Mouse (Mus musculus) myocyte (in vitro differentiated cells): Measurements from ENCODE around the gene St6galnac1. TPM values are rescaled to one million over a fixed set of nuclear protein-coding genes. Genes with fewer than 3 reads are reported as not detected.

Source experiments
- H3K27me3 ChIP-seq: one replicate; pipeline ENCODE4 v1.6.1; 2011; ENCODE audit not compliant: control insufficient read depth, insufficient read depth, insufficient read length
- H3K36me3 ChIP-seq: one replicate; pipeline ENCODE4 v1.6.1; 2011; ENCODE audit not compliant: control insufficient read depth, insufficient read depth
- H3K4me2 ChIP-seq: one replicate; pipeline ENCODE4 v1.6.1; 2011; ENCODE audit warnings: low read depth, control low read depth
- H3K4me3 ChIP-seq: one replicate; pipeline ENCODE4 v1.5.1; 2011; ENCODE audit warnings: mild to moderate bottlenecking, control low read depth, moderate library complexity
- H3K79me2 ChIP-seq: one replicate; pipeline ENCODE4 v1.6.1; 2011; ENCODE audit not compliant: control insufficient read depth, insufficient read depth
- H3ac ChIP-seq: one replicate; pipeline ENCODE4 v1.6.1; 2011; ENCODE audit not compliant: control insufficient read depth, insufficient read length
- CEBPB ChIP-seq: IDR thresholded peaks from 2 replicates; pipeline ENCODE4 v1.6.1; 2011; ENCODE audit warnings: mild to moderate bottlenecking, moderate library complexity; ENCODE audit not compliant: poor library complexity, insufficient read depth, severe bottlenecking
- E2F4 ChIP-seq: IDR thresholded peaks from one replicate; pipeline ENCODE4 v1.6.1; 2011; ENCODE audit warnings: mild to moderate bottlenecking, control low read depth, moderate library complexity; ENCODE audit not compliant: insufficient read depth
- MAX ChIP-seq: IDR thresholded peaks from one replicate; pipeline ENCODE4 v1.6.1; 2011; ENCODE audit warnings: low read depth, mild to moderate bottlenecking, control low read depth
- MYOD1 ChIP-seq, 3 experiments: IDR thresholded peaks; one replicate each; pipeline ENCODE4 v1.6.1; 2011; ENCODE audit warnings: control low read depth in 2 of 3, low read depth in 2 of 3, mild to moderate bottlenecking in 2 of 3, moderate library complexity in 1 of 3; ENCODE audit not compliant: insufficient read length in 2 of 3, control insufficient read depth in 1 of 3
- MYOG ChIP-seq, 3 experiments: IDR thresholded peaks; one replicate each; pipeline ENCODE4 v1.6.1; 2011; ENCODE audit warnings: control low read depth in 2 of 3, low read depth in 2 of 3, mild to moderate bottlenecking in 2 of 3; ENCODE audit not compliant: insufficient read length in 2 of 3, control insufficient read depth in 1 of 3, insufficient read depth in 1 of 3
- POLR2A ChIP-seq: IDR thresholded peaks from one replicate; pipeline ENCODE4 v1.6.1; 2011; ENCODE audit warnings: low read depth, mild to moderate bottlenecking, control low read depth, moderate library complexity; ENCODE audit not compliant: insufficient read length
- POLR2AphosphoS2 ChIP-seq: IDR thresholded peaks from one replicate; pipeline ENCODE4 v1.6.1; 2011; ENCODE audit warnings: low read depth, control low read depth; ENCODE audit not compliant: insufficient read length
- REST ChIP-seq: IDR thresholded peaks from one replicate; pipeline ENCODE4 v1.6.1; 2011; ENCODE audit warnings: mild to moderate bottlenecking, control low read depth, moderate library complexity; ENCODE audit not compliant: insufficient read depth, insufficient read length
- SRF ChIP-seq: IDR thresholded peaks from one replicate; pipeline ENCODE4 v1.6.1; 2011; ENCODE audit warnings: low read depth; ENCODE audit not compliant: control insufficient read depth, insufficient read length
- TCF12 ChIP-seq: IDR thresholded peaks from one replicate; pipeline ENCODE4 v1.6.1; 2011; ENCODE audit warnings: mild to moderate bottlenecking, control low read depth; ENCODE audit not compliant: poor library complexity, insufficient read depth, severe bottlenecking
- TCF3 ChIP-seq: IDR thresholded peaks from one replicate; pipeline ENCODE4 v1.6.1; 2011; ENCODE audit warnings: low read depth, control low read depth; ENCODE audit not compliant: insufficient read length
- USF1 ChIP-seq: IDR thresholded peaks from one replicate; pipeline ENCODE4 v1.6.1; 2011; ENCODE audit warnings: low read depth, mild to moderate bottlenecking, control low read depth, moderate library complexity
- polyA plus RNA-seq: library from polyadenylated mRNA; unstranded; fragments of >200 nt; fragmentation: generic; extraction: Trizol; gene quantifications from one replicate; pipeline ENCODE4 v1.2.1, GENCODE M21; 2012; ENCODE audit warnings: missing spikeins

St6galnac1 gene
- polyA plus RNA-seq, 1 experiment: not detected

DNA sequence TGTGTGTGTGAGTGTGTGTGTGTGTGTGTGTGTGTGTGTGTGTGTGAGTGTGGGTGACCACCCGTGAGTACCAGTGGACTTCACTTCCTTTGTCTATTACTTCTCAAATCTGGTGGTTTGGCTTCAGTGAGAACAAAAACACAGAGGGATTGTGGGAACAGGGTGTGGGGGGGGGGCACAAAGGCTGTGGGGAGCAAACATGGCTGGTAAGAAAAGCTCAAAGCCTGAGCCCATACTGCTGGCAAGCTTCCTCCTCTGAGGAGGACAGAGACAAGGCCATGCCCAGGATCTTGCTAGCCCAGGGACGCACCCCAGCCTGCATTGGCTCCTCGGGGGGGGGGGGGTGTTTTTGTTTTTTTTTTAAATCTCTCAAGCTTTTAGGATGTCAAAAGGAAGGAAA lies 32.2 kb upstream of the St6galnac1 start:
- H3K36me3 ChIP-seq: peaks cover 11% of the 10 kb centered on the region
- H3K27me3 ChIP-seq: no peaks in the 10 kb centered on the region
- TF ChIP-seq USF1 (no peak), POLR2A (no peak), MYOD1 (IDR thresholded peaks at IDR 0.05; ENCODE audit: control insufficient read depth in 1 of 3, insufficient read length in 2 of 3, low read depth in 2 of 3) (no peak), TCF3 (no peak), REST (no peak), CEBPB (no peak), E2F4 (no peak), SRF (no peak), TCF12 (no peak), MYOG (IDR thresholded peaks at IDR 0.05; ENCODE audit: control insufficient read depth in 1 of 3, insufficient read depth in 1 of 3, insufficient read length in 2 of 3, low read depth in 2 of 3) (no peak), MAX (no peak), POLR2AphosphoS2 (no peak)

DNA sequence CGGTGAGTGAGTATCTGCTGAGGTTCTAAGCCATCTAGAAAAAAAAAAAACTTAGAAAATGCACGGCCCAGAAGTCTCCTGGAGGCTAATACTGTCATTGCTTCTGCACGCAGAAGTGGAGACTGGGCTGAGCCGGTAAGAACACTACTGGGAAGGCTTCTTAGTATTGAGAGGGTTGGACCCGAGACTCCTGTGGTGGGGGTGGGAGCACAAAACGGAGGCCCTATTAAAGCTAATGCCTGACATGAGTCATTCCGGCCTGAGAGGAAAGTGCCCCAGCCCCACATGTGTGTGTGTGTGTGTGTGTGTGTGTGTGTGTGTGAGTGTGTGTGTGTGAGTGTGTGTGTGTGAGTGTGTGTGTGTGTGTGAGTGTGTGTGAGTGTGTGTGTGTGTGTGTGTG lies 31.8 kb upstream of the St6galnac1 start:
- H3ac ChIP-seq: no peak overlapping the region
- H3K79me2 ChIP-seq: no peaks in the 10 kb centered on the region
- peaks cover 11% of the 10 kb centered on the region for H3K36me3 ChIP-seq
- no peaks in the 10 kb centered on the region for H3K27me3 ChIP-seq
- no peak for TF ChIP-seq POLR2A
- no peak for TF ChIP-seq MYOG (IDR thresholded peaks at IDR 0.05; ENCODE audit: control insufficient read depth in 1 of 3, insufficient read depth in 1 of 3, insufficient read length in 2 of 3, low read depth in 2 of 3)
- TF ChIP-seq CEBPB: no peak
- TF ChIP-seq POLR2AphosphoS2: no peak
- TF ChIP-seq TCF12: no peak
- no peak for TF ChIP-seq E2F4
- TF ChIP-seq SRF: no peak
- TF ChIP-seq TCF3: no peak
- TF ChIP-seq USF1: no peak
- TF ChIP-seq MYOD1 (IDR thresholded peaks at IDR 0.05; ENCODE audit: control insufficient read depth in 1 of 3, insufficient read length in 2 of 3, low read depth in 2 of 3): no peak
- TF ChIP-seq MAX: no peak
- no peak for TF ChIP-seq REST
- H3K4me3 ChIP-seq: no peak overlapping the region
- peak overlapping the region; percentile 3 for H3K4me2 ChIP-seq

More for the DNA sequence above, 32.2 kb upstream of the St6galnac1 start:
- peak overlapping the region; percentile 3 for H3K4me2 ChIP-seq
- no peak overlapping the region for H3ac ChIP-seq
- no peaks in the 10 kb centered on the region for H3K79me2 ChIP-seq
- H3K4me3 ChIP-seq: no peak overlapping the region

DNA sequence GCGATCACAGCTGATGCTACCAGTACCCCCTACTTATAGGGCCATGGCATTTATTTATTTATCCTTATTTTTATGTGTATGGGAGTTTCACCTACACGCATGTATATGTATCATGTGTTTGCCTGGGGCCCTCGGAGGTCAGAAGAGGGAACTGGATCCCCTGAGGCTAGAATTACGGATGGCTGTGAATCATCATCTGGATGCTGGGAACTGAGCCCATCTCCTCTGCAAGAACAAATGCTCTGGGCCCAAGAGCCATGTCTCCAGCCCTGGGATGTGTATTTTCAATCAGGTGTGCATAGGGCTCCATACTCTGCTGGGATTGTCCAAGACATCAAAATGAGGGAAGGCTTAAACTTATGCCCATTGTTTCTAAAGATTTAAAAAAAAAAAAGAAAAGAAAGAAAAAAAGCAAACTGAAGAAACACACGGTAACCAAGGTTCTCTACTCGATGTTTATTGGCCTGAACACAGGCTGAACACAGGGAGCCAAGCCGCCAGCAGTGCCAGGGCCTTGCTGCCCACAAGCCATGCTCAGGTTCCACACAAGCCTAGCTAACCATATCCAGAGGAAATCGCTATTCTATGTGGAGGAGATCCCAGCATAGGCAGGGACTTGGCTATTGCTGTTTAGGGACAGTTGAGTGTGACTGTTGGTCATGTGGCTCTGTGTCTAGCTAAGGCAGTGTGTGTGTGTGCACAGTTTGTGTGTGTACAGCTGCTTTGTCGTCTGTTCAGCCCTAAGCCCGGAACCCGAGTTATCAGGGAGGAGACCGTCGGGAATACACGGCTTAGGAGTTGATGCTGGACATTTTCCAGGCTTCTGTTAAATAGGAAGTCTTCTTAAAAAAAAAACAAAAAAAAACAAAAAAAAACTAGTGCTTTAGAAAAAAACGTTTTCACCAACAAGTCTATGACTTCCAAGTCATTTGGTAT lies 31.1 kb upstream of the St6galnac1 start:
- no peaks in the 10 kb centered on the region for H3K27me3 ChIP-seq
- peaks cover 11% of the 10 kb centered on the region for H3K36me3 ChIP-seq
- no peak overlapping the region for H3K4me3 ChIP-seq
- TF ChIP-seq MAX (no peak), CEBPB (no peak), MYOD1 (IDR thresholded peaks at IDR 0.05; ENCODE audit: control insufficient read depth in 1 of 3, insufficient read length in 2 of 3, low read depth in 2 of 3) (peak in 1 of 3 experiments; percentile 3), SRF (no peak), POLR2AphosphoS2 (peak; percentile 34)
- peak overlapping the region; percentile 18 for H3K4me2 ChIP-seq
- H3K79me2 ChIP-seq: no peaks in the 10 kb centered on the region
- H3ac ChIP-seq: no peak overlapping the region

- Histone ChIP-seq H3K4me3 (no peak overlapping the region), H3K36me3 (no peaks in the 10 kb centered on the region), H3K27me3 (no peaks in the 10 kb centered on the region), H3K4me2 (no peak overlapping the region), H3K79me2 (no peaks in the 10 kb centered on the region), H3ac (no peak overlapping the region)
- peak; percentile 78 for TF ChIP-seq POLR2AphosphoS2
- no peak for TF ChIP-seq TCF12
- no peak for TF ChIP-seq TCF3
- no peak for TF ChIP-seq SRF
- TF ChIP-seq E2F4: no peak
- TF ChIP-seq USF1: no peak
- no peak for TF ChIP-seq POLR2A
- TF ChIP-seq CEBPB: no peak
- TF ChIP-seq MAX: no peak
- no peak for TF ChIP-seq MYOG (IDR thresholded peaks at IDR 0.05; ENCODE audit: control insufficient read depth in 1 of 3, insufficient read depth in 1 of 3, insufficient read length in 2 of 3, low read depth in 2 of 3)
- TF ChIP-seq MYOD1 (IDR thresholded peaks at IDR 0.05; ENCODE audit: control insufficient read depth in 1 of 3, insufficient read length in 2 of 3, low read depth in 2 of 3): peak; percentile 87 to 92 (median 91)
- no peak for TF ChIP-seq REST
These were observed 27.4 kb upstream of the St6galnac1 start for GRCm38 (mm10) chr11:116802709-116803108.
